Mouse (Mus musculus) limb, embryonic 13.5 days (tissue): Measurements from ENCODE around the gene Brd1. TPM values are rescaled to one million over a fixed set of nuclear protein-coding genes. Genes with fewer than 3 reads are reported as not detected.
A peak's percentile ranks its signal among the peaks of the same experiment; 100 is the strongest.
"Not testable (repeated sequence)": the region's sequence is repeated elsewhere in the genome, so short reads cannot be mapped to it uniquely, and the experiment has no call there.

Experiments used
- ATAC-seq: fragments of 200-750 bp; cut with Nextera tagmentation; 2 replicates; pipeline ENCODE4 v1.8.0; 2017; ENCODE audit warnings: low read depth, moderate number of reproducible peaks, moderate TSS enrichment; ENCODE audit not compliant: low FRiP score
- H3K27ac ChIP-seq: fragments of 300-500 bp; sonication (generic); 2 replicates; pipeline ENCODE4 v1.5.1; 2015; ENCODE audit warnings: inconsistent platforms, mild to moderate bottlenecking, moderate library complexity
- H3K27me3 ChIP-seq: fragments of 300-500 bp; sonication (generic); 2 replicates; pipeline ENCODE4 v1.6.1; 2015; ENCODE audit warnings: mild to moderate bottlenecking, inconsistent platforms
- H3K36me3 ChIP-seq: fragments of 300-500 bp; sonication (generic); 2 replicates; pipeline ENCODE4 v1.6.1; 2015; ENCODE audit warnings: inconsistent platforms, mild to moderate bottlenecking, moderate library complexity
- H3K4me1 ChIP-seq: fragments of 300-500 bp; sonication (generic); 2 replicates; pipeline ENCODE4 v1.6.1; 2015; ENCODE audit warnings: inconsistent platforms
- H3K4me2 ChIP-seq: fragments of 300-500 bp; sonication (generic); replicated peaks from 2 replicates; pipeline ENCODE4 v1.6.1; 2015; ENCODE audit warnings: inconsistent platforms, mild to moderate bottlenecking, moderate library complexity
- H3K4me3 ChIP-seq: fragments of 300-500 bp; sonication (generic); 2 replicates; pipeline ENCODE4 v1.5.1; 2015; ENCODE audit warnings: moderate library complexity, mild to moderate bottlenecking, inconsistent platforms
- H3K9ac ChIP-seq: fragments of 300-500 bp; sonication (generic); 2 replicates; pipeline ENCODE4 v1.6.1; 2015; ENCODE audit warnings: mild to moderate bottlenecking, inconsistent platforms
- H3K9me3 ChIP-seq: fragments of 300-500 bp; sonication (generic); 2 replicates; pipeline ENCODE4 v1.6.1; 2016; ENCODE audit warnings: inconsistent platforms
- WGBS: fragments of 180-500 bp; shearing (Covaris S2); methylation state at CpG from one replicate; pipeline ENCODE4 v1.1.7; 2015; 5-methylcytosine and 5-hydroxymethylcytosine counted together
- polyA plus RNA-seq: library from polyadenylated mRNA; unstranded; fragments of >200 nt; fragmentation: Nextera tagmentation; extraction: Ambion mirVana; gene quantifications from 2 replicates; pipeline ENCODE4 v1.2.1, GENCODE M21; 2015

The Brd1 gene
- 24.5 and 25.6 TPM in 2 replicates for polyA plus RNA-seq

DNA sequence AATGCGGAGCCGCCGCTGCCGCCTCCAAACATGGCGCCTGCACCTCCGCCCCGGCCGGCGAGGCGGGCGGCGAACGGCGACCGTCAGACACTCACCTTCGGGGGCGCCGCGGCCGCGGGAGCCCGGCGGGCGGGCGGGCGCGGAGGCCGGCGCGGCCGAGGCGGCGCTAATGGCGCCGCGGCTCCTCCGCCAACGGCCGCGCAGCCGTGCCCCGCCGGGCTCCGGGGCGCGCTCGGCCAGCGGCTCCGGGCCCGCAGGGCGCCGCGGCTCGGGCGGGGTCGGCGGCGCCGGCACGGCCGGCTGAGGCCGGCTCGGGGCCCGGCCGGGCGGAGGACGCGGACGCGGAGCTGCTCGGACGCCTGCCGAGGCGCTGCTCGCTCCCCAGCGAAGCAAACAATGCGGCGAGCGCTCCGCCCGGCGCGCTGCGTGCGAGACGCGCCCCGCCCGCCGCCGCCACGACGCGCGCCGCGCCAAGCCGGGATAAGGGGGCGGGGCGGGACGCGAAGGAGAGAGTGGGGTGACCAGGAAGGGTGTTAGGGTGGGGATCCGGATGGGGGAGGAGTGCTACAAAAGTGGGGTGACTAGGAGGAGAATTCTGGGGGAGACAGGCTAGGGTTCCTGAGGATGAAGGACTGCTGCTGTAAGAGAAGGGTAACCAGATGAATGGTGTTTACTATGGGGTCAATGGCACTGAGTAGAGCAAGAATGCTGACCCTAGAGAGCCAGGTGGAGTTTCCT lies at the start of gene Brd1:
Brd1 (minus strand) TSS at position 400 of the 738 bp plus-strand sequence.
- WGBS: under 1% methylated on average over 51 of the region's 103 CpGs
- ATAC-seq: peak; percentile 86

GRCm38 (mm10) chr15:88774630-88775029 lies 40.6 kb upstream of the Brd1 start:
- not testable (repeated sequence) for H3K4me1 ChIP-seq, H3K27me3 ChIP-seq, H3K9me3 ChIP-seq, ATAC-seq, H3K9ac ChIP-seq, H3K4me2 ChIP-seq, H3K27ac ChIP-seq, H3K4me3 ChIP-seq
- 89% methylated on average over 5 of the region's 5 CpGs for WGBS
- peaks cover 52% of the 10 kb centered on the region for H3K36me3 ChIP-seq

More for the DNA sequence above, at the start of gene Brd1:
- no peaks in the 10 kb centered on the region for H3K9me3 ChIP-seq
- H3K4me3 ChIP-seq: peak within 1 kb of the TSS; percentile 100
- H3K4me2 ChIP-seq: peak within 1 kb of the TSS; percentile 95
- H3K27me3 ChIP-seq: no peaks in the 10 kb centered on the region
- peak within 1 kb of the TSS; percentile 85 for H3K27ac ChIP-seq
- H3K4me1 ChIP-seq: peaks cover 26% of the 10 kb centered on the region
- H3K9ac ChIP-seq: peak within 1 kb of the TSS; percentile 100
- peaks cover 15% of the 10 kb centered on the region for H3K36me3 ChIP-seq

DNA sequence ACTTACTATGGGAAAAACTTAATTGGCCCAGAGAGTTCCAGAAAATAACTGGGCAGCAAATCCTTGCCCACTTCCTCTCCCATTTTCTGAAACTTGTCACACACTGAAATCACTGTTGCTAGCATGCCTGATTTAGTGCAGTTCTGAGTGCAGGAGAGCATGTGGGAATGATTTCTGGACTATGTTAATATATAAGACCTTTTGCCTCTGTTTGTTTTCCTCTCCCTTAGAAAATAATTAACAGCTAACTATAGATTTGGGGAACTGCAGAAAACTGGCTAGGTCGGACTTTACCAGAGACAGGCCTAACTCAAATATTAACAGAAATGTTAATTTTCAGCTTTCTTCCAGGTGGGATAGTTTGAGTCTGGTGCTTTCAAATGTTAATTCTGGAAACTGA lies 34.5 kb upstream of the Brd1 start:
- WGBS: 74% methylated on average over 1 of the region's 1 CpGs
- H3K4me3 ChIP-seq: no peak overlapping the region
- H3K27ac ChIP-seq: no peak overlapping the region
- H3K36me3 ChIP-seq: peaks cover 50% of the 10 kb centered on the region
- no peaks in the 10 kb centered on the region for H3K27me3 ChIP-seq
- H3K4me1 ChIP-seq: no peaks in the 10 kb centered on the region
- H3K9me3 ChIP-seq: no peaks in the 10 kb centered on the region
- no peak overlapping the region for H3K9ac ChIP-seq
- no peak for ATAC-seq
- no peak overlapping the region for H3K4me2 ChIP-seq

GRCm38 (mm10) chr15:88766139-88766538 lies 32.1 kb upstream of the Brd1 start:
- H3K4me3 ChIP-seq, H3K27ac ChIP-seq, H3K4me2 ChIP-seq, H3K27me3 ChIP-seq, H3K9ac ChIP-seq, H3K4me1 ChIP-seq, H3K9me3 ChIP-seq, ATAC-seq: not testable (repeated sequence)
- 93% methylated on average over 2 of the region's 2 CpGs for WGBS
- peaks cover 64% of the 10 kb centered on the region for H3K36me3 ChIP-seq

GRCm38 (mm10) chr15:88761551-88761950 lies 27.5 kb upstream of the Brd1 start:
- H3K36me3 ChIP-seq: peaks cover 82% of the 10 kb centered on the region
- no peak overlapping the region for H3K9ac ChIP-seq
- H3K9me3 ChIP-seq: no peaks in the 10 kb centered on the region
- no peak overlapping the region for H3K4me3 ChIP-seq
- H3K27me3 ChIP-seq: no peaks in the 10 kb centered on the region
- H3K4me2 ChIP-seq: no peak overlapping the region
- H3K27ac ChIP-seq: no peak overlapping the region
- no peaks in the 10 kb centered on the region for H3K4me1 ChIP-seq
- 95% methylated on average over 4 of the region's 4 CpGs for whole genome bisulfite sequencing
- ATAC-seq: no peak

GRCm38 (mm10) chr15:88758061-88758460 lies 24.0 kb upstream of the Brd1 start:
- ATAC-seq: no peak
- Histone ChIP-seq H3K4me1 (peaks cover 8% of the 10 kb centered on the region), H3K27me3 (no peaks in the 10 kb centered on the region), H3K4me2 (no peak overlapping the region), H3K36me3 (peaks cover 67% of the 10 kb centered on the region), H3K27ac (no peak overlapping the region), H3K9ac (no peak overlapping the region), H3K9me3 (no peaks in the 10 kb centered on the region), H3K4me3 (no peak overlapping the region)
- WGBS: 85% methylated on average over 3 of the region's 3 CpGs

- Histone ChIP-seq H3K9me3 (no peaks in the 10 kb centered on the region), H3K36me3 (peaks cover 45% of the 10 kb centered on the region), H3K4me2 (no peak overlapping the region), H3K9ac (no peak overlapping the region), H3K4me3 (no peak overlapping the region), H3K27ac (no peak overlapping the region), H3K4me1 (peaks cover 12% of the 10 kb centered on the region), H3K27me3 (no peaks in the 10 kb centered on the region)
- WGBS: 95% methylated on average over 18 of the region's 18 CpGs
- ATAC-seq: no peak
These were observed 21.7 kb upstream of the Brd1 start for GRCm38 (mm10) chr15:88755761-88756160.

- H3K4me2 ChIP-seq: no peak overlapping the region
- H3K4me1 ChIP-seq: peaks cover 17% of the 10 kb centered on the region
- no peak overlapping the region for H3K9ac ChIP-seq
- peaks cover 36% of the 10 kb centered on the region for H3K36me3 ChIP-seq
- no peak overlapping the region for H3K4me3 ChIP-seq
- H3K9me3 ChIP-seq: no peaks in the 10 kb centered on the region
- H3K27me3 ChIP-seq: no peaks in the 10 kb centered on the region
- WGBS: 79% methylated on average over 2 of the region's 2 CpGs
- no peak overlapping the region for H3K27ac ChIP-seq
- no peak for ATAC-seq
These were observed 20.9 kb upstream of the Brd1 start for GRCm38 (mm10) chr15:88754896-88755295.

- no peaks in the 10 kb centered on the region for H3K27me3 ChIP-seq
- peak overlapping the region; percentile 77; the same call in 1 of the 2 replicates for H3K27ac ChIP-seq
- no peak for ATAC-seq
- peaks cover 12% of the 10 kb centered on the region for H3K36me3 ChIP-seq
- H3K9ac ChIP-seq: peak overlapping the region; percentile 85
- WGBS: under 1% methylated on average over 8 of the region's 8 CpGs
- H3K4me3 ChIP-seq: peak overlapping the region; percentile 82
- peaks cover 17% of the 10 kb centered on the region for H3K4me1 ChIP-seq
- no peaks in the 10 kb centered on the region for H3K9me3 ChIP-seq
- H3K4me2 ChIP-seq: peak overlapping the region; percentile 76
These were observed 18.3 kb upstream of the Brd1 start for GRCm38 (mm10) chr15:88752403-88752733.

DNA sequence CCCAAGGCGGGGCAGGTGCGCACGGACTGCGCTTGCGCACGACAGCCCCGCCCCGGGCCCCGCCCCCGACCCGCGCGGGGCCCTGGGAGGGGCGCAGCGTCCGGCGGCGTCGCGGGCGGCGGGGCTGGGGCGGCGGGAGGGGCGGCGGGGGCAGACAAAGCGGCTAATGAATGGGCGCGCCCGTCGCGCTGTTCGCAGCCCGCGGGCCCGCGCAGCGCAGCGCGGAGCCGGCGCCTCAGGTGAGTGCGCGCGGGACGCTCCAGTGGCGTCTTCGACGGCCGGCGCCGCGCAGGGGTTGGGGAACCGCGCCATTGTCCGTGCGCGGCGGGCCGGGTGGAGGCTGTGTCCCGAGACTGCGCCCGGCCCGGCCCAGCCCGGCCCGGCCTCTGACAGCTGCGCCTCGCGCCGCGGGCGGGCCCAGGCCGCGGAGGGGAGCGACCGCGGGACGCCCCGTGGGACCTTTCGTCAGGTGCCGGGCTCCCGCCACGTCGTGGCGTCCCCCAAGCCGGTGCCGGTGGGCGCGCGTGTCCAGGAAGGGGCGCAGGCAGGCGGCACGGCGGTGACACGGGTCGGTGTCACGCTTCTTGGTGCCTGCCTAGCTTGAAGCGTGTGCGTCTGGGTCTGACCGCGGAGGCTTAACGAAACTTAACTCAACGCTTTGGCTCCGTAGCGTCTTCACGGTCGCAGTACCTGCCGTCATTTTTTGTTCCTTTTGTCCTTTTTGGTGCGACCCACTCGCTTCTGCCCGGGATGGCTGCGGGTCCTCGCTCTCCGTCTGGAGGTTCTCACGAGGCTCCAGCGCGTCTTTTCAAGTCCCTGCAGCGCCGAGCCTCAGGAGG lies 17.8 kb upstream of the Brd1 start, which contains the start of gene Zbed4:
Zbed4 (plus strand) TSS at position 97 of the 839 bp plus-strand sequence.
- under 1% methylated on average over 70 of the region's 119 CpGs for WGBS
- H3K4me3 ChIP-seq: peak within 1 kb of the TSS; percentile 82
- peaks cover 7% of the 10 kb centered on the region for H3K36me3 ChIP-seq
- H3K4me1 ChIP-seq: peaks cover 17% of the 10 kb centered on the region
- peak within 1 kb of the TSS; percentile 77 for H3K27ac ChIP-seq
- peak within 1 kb of the TSS; percentile 78 for H3K4me2 ChIP-seq
- peak within 1 kb of the TSS; percentile 85 for H3K9ac ChIP-seq
- peak; percentile 69 for ATAC-seq
- no peaks in the 10 kb centered on the region for H3K27me3 ChIP-seq
- no peaks in the 10 kb centered on the region for H3K9me3 ChIP-seq

DNA sequence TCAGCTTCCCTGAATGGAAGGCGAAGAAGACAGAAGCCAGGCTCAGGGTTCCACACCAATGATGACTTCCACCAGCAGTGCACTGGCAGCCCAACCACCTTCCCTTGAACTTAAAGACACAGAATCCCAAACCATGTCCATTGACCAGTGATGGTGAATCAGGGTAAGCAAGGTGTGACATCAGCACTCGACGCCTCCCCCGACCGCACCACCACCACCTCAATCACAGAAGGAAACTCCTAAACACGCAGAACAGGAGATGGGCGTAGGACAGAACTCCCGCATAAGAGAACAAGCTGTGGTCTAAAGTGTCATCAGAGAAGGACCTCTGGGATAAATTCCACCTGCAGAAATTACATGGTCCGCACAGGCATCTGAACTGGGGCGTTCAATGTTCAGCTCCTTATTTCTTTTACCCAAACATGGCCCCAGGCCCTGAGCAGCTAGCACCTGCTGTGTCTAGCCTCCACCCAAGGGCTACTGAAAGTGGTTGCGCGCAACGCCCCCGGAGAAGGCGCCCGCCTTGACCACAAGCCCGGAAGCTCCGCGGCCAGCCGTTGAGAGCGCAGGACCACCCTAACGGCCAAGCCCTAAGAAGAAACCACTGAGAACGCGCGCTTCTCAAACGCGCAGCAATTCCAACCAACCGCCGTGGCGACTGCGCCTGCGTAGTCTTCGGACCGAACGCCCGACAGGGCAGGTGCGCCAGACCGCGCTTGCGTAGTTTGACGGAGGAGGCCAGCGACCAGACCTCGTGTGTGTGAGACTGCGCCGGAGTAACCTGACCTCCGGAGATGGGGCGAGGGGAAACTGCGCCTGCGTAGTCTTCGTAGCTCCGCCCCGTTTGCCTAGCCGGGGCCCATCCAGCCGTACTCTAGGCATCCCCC lies 16.9 kb upstream of the Brd1 start:
- Histone ChIP-seq H3K4me2 (peak overlapping the region; percentile 78), H3K9me3 (no peaks in the 10 kb centered on the region), H3K4me3 (peak overlapping the region; percentile 82), H3K27ac (peak overlapping the region; percentile 75; the same call in 1 of the 2 replicates), H3K9ac (peak overlapping the region; percentile 60), H3K4me1 (peaks cover 17% of the 10 kb centered on the region), H3K27me3 (no peaks in the 10 kb centered on the region), H3K36me3 (peaks cover 7% of the 10 kb centered on the region)
- WGBS: 7% methylated on average over 54 of the region's 54 CpGs
- ATAC-seq: peak; percentile 96
